Mouse (Mus musculus): ENCODE measurements around the gene D130043K22Rik.

D130043K22Rik gene

GRCm38 (mm10) chr13:24947158-24947557 is 102.2 kb downstream of the D130043K22Rik start:
- DNase-seq (ENCODE audit: low spot score in 2 of 2) = no peak

GRCm38 (mm10) chr13:24948870-24949269 is 103.9 kb downstream of the D130043K22Rik start:
- no peak for DNase-seq (ENCODE audit: low spot score in 2 of 2)

All from left cerebral cortex, adult 9 months (tissue).